Mouse (Mus musculus) lung, adult 2 months (tissue): ENCODE measurements at regions not wholly inside any gene's neighbourhood (a gene's known extent, or its start where the extent isn't known, plus 50 kb on each side); places are given as distances from the start of the nearest gene placed in this dataset.

ENCODE experiments used
- CTCF ChIP-seq: fragments of 200-500 bp; IDR thresholded peaks from 2 replicates; pipeline ENCODE4 v1.5.1; 2011; ENCODE audit warnings: mild to moderate bottlenecking, low read length, control low read depth; ENCODE audit not compliant: insufficient read depth
- POLR2A ChIP-seq: fragments of 200-500 bp; IDR thresholded peaks from 2 replicates; pipeline ENCODE4 v1.6.1; 2011; ENCODE audit warnings: low read depth, mild to moderate bottlenecking, control low read depth, low read length, borderline replicate concordance; ENCODE audit errors: extremely low read depth

- TF ChIP-seq CTCF, result no peak
- no peak for TF ChIP-seq POLR2A
These were observed 125.6 kb upstream of the Runx1 start for GRCm38 (mm10) chr16:92951516-92951915.
